Mouse (Mus musculus): ENCODE measurements around the gene Rpia. TPM values are rescaled to one million over a fixed set of nuclear protein-coding genes. Genes with fewer than 3 reads are reported as not detected.
A peak's percentile ranks its signal among the peaks of the same experiment; 100 is the strongest.

The Rpia gene
- polyA plus RNA-seq, 1 experiment = 78.5 TPM

DNA sequence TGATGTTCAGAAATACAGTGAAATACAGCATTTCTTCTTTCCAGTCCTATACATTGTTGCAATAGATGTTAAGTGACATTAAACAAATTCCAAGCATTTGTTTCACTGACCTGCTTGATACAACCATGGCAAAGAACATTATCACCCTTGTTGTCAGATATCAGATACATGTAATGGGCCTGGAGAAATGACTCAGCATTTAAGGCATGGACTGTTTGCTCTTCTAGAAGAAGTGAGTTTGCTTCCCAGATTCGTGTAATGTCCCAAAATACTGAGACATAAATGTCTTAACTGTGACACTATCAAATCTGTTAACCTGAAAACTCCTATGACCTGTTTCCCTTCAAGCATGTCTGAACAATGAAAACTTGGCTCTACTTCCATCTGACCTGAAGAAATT lies 52.6 kb downstream of the Rpia start:
- TF ChIP-seq POLR2A (IDR thresholded peaks at IDR 0.05; ENCODE audit: borderline replicate concordance, control insufficient read depth, low read depth, low read length) (no peak), CTCF (IDR thresholded peaks at IDR 0.05; ENCODE audit: control insufficient read depth, insufficient read depth, low read length) (no peak)
- Histone ChIP-seq H3K4me1 (ENCODE audit: control insufficient read depth, insufficient read depth, low read length) (peaks cover 3% of the 10 kb centered on the region), H3K27ac (ENCODE audit: control insufficient read depth, insufficient read depth, low read depth, low read length, poor library complexity) (no peak overlapping the region), H3K4me3 (replicated peaks; ENCODE audit: control insufficient read depth, low read depth, low read length) (no peak overlapping the region)
- WGBS = 27% methylated on average over 1 of the region's 1 CpGs

DNA sequence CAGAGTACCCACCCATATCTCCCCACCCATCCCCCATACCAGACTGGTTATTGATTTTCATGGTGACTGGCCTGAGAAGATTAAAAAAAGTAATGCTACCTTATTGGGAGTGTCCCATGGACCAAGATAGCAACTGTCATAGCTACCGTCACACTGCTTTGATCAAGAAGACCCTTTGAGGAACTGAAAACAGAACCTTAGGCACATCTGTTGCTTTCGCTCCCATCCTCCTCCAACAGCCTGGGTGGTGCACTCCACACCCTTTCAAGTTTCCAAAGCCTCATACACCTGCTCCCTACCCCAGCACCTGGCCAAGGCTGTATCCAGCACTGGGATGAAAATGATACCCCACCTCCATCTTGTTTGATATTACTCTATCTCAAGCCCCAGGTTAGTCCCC lies 56.5 kb downstream of the Rpia start:
- WGBS = 54% methylated on average over 2 of the region's 2 CpGs
- Histone ChIP-seq H3K27ac (ENCODE audit: control insufficient read depth, insufficient read depth, low read depth, low read length, poor library complexity) (peak overlapping the region; percentile 14; the same call in 1 of the 2 replicates), H3K4me3 (replicated peaks; ENCODE audit: control insufficient read depth, low read depth, low read length) (no peak overlapping the region), H3K4me1 (ENCODE audit: control insufficient read depth, insufficient read depth, low read length) (peaks cover 2% of the 10 kb centered on the region)
- TF ChIP-seq CTCF (IDR thresholded peaks at IDR 0.05; ENCODE audit: control insufficient read depth, insufficient read depth, low read length) (no peak), POLR2A (IDR thresholded peaks at IDR 0.05; ENCODE audit: borderline replicate concordance, control insufficient read depth, low read depth, low read length) (no peak)

DNA sequence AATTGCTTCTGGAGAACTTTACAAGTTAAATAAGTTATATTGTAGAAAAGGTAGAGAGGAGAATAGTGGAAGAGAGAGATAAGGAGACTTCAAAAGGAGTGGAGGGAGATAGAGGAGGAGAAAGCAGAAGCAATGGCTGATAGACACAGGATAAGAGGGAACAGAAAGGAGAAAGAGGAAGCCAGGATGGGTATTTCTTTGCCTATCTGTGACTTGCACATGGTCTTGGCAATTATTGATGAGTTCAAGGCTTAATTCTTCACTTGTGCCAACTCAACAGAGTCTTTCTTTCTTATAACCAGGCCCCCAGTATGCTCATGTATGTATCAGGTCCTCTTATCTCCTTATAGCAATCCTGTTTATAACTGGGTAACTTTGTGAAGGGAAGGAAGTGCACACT lies 61.2 kb downstream of the Rpia start:
- H3K4me3 ChIP-seq (replicated peaks; ENCODE audit: control insufficient read depth, low read depth, low read length) = no peak overlapping the region
- H3K4me1 ChIP-seq (ENCODE audit: control insufficient read depth, insufficient read depth, low read length) = peaks cover 2% of the 10 kb centered on the region; the same call in 1 of the 2 replicates
- TF ChIP-seq CTCF (IDR thresholded peaks at IDR 0.05; ENCODE audit: control insufficient read depth, insufficient read depth, low read length) (no peak), POLR2A (IDR thresholded peaks at IDR 0.05; ENCODE audit: borderline replicate concordance, control insufficient read depth, low read depth, low read length) (no peak)
- no peak overlapping the region for H3K27ac ChIP-seq (ENCODE audit: control insufficient read depth, insufficient read depth, low read depth, low read length, poor library complexity)

DNA sequence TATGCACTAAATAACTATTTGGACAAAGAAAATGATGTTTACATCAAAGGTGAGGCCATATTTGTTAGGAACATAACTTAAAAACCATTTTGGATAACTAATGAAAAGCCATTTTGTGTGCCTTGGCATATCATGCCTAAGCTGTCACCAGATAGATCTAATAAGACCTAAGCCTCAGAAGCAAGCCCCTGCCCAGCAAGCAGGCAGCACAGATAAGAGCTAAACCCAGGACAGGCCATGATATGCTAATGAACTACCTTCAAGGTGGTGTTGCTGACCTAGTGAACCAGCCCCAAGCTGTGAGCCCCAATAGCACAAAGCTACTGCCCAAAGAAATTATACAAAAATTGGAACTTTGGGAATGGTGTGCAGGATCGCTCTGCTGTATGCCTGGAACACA lies 62.9 kb downstream of the Rpia start:
- TF ChIP-seq POLR2A (IDR thresholded peaks at IDR 0.05; ENCODE audit: borderline replicate concordance, control insufficient read depth, low read depth, low read length) (no peak), CTCF (IDR thresholded peaks at IDR 0.05; ENCODE audit: control insufficient read depth, insufficient read depth, low read length) (no peak)
- no peak overlapping the region for H3K27ac ChIP-seq (ENCODE audit: control insufficient read depth, insufficient read depth, low read depth, low read length, poor library complexity)
- 86% methylated on average over 1 of the region's 1 CpGs for WGBS
- peaks cover 2% of the 10 kb centered on the region; the same call in 1 of the 2 replicates for H3K4me1 ChIP-seq (ENCODE audit: control insufficient read depth, insufficient read depth, low read length)
- no peak overlapping the region for H3K4me3 ChIP-seq (replicated peaks; ENCODE audit: control insufficient read depth, low read depth, low read length)

DNA sequence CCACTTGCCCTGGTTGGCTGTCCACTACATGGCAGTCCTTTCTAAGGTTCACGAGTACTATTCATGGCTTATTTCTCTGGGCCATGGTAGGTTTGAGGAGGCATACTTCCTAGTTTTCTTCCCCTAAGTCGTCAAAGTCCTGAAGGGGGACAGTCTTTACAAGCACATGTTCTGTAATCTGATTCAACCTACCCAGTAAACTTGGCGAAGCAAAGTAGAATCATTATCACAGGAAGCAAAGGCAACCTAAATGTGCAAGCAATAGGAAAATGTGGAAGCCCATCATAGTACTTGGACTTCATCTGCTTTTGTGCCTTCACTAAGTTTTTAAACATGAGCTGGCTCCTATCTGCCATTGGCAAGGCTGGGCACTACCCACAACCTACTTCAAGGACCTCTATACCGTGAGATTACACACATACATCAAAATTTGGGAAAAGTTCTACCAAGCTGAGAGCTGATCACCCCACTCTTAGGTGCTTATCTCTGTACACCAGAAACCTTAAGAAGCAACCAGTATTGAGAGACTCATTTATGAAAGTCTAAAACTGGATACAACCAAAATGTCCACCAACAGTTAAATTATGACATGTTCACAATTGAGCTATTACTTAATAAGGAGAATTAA lies 64.8 kb downstream of the Rpia start:
- peaks cover 2% of the 10 kb centered on the region; the same call in 1 of the 2 replicates for H3K4me1 ChIP-seq (ENCODE audit: control insufficient read depth, insufficient read depth, low read length)
- peak overlapping the region; percentile 21; the same call in 1 of the 2 replicates for H3K27ac ChIP-seq (ENCODE audit: control insufficient read depth, insufficient read depth, low read depth, low read length, poor library complexity)
- TF ChIP-seq CTCF (IDR thresholded peaks at IDR 0.05; ENCODE audit: control insufficient read depth, insufficient read depth, low read length) = no peak
- no peak overlapping the region for H3K4me3 ChIP-seq (replicated peaks; ENCODE audit: control insufficient read depth, low read depth, low read length)
- 47% methylated on average over 4 of the region's 4 CpGs for WGBS

DNA sequence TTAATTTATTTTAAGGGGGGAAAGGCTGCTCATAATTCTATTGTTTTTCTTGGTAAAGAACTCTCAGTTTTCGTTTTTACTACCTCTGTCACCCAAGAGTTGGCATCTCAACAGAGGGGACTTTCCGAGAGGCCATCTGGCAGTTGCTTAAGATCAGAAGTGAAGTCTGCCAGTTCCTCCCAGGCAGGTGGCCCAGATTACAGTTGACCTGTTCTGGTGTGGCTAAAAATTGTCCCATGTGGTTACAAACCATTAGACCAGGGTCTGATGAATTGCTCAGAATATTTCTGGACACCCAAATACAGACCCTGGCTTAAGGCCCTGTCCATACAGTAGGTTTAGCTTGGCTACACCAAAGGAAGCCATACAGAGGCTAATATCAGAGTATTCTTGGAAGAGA lies 66.4 kb downstream of the Rpia start:
- Histone ChIP-seq H3K4me1 (ENCODE audit: control insufficient read depth, insufficient read depth, low read length) (peaks cover 2% of the 10 kb centered on the region; the same call in 1 of the 2 replicates), H3K4me3 (replicated peaks; ENCODE audit: control insufficient read depth, low read depth, low read length) (peak overlapping the region; percentile 43), H3K27ac (ENCODE audit: control insufficient read depth, insufficient read depth, low read depth, low read length, poor library complexity) (peak overlapping the region; percentile 80; the same call in 1 of the 2 replicates)
- TF ChIP-seq POLR2A (IDR thresholded peaks at IDR 0.05; ENCODE audit: borderline replicate concordance, control insufficient read depth, low read depth, low read length) (no peak), CTCF (IDR thresholded peaks at IDR 0.05; ENCODE audit: control insufficient read depth, insufficient read depth, low read length) (no peak)
- 11% methylated on average over 2 of the region's 2 CpGs for WGBS

DNA sequence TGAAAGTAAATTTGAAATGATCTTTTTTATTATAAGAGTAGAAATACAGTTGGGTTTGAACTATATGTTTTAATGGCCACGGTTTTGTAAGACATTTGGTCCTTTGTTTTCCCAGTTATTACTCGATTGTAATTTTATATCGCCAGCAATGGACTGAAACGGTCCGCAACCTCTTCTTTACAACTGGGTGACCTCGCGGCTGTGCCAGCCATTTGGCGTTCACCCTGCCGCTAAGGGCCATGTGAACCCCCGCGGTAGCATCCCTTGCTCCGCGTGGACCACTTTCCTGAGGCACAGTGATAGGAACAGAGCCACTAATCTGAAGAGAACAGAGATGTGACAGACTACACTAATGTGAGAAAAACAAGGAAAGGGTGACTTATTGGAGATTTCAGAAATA lies 67.3 kb downstream of the Rpia start:
- Histone ChIP-seq H3K27ac (ENCODE audit: control insufficient read depth, insufficient read depth, low read depth, low read length, poor library complexity) (peak overlapping the region; percentile 90), H3K4me3 (replicated peaks; ENCODE audit: control insufficient read depth, low read depth, low read length) (peak overlapping the region; percentile 51), H3K4me1 (ENCODE audit: control insufficient read depth, insufficient read depth, low read length) (peaks cover 2% of the 10 kb centered on the region; the same call in 1 of the 2 replicates)
- TF ChIP-seq POLR2A (IDR thresholded peaks at IDR 0.05; ENCODE audit: borderline replicate concordance, control insufficient read depth, low read depth, low read length) (peak; percentile 29; the same call in 1 of the 2 replicates), CTCF (IDR thresholded peaks at IDR 0.05; ENCODE audit: control insufficient read depth, insufficient read depth, low read length) (no peak)
- WGBS = 88% methylated on average over 13 of the region's 13 CpGs

DNA sequence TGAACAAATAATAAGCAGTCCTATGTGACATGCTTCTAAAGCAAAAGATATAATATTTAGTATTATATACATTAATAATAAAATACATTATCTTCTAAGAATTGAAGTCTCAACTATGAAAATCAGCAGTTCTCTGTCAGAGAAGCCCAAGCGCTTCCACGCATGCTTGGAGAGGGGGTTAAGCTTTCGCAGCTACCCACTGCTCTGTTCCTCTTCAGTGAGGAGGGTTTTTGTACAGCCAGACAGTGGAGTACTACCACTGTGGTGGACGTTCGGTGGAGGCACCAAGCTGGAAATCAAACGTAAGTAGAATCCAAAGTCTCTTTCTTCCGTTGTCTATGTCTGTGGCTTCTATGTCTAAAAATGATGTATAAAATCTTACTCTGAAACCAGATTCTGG lies 69.7 kb downstream of the Rpia start:
- Histone ChIP-seq H3K27ac (ENCODE audit: control insufficient read depth, insufficient read depth, low read depth, low read length, poor library complexity) (no peak overlapping the region; the same call in 1 of the 2 replicates), H3K4me1 (ENCODE audit: control insufficient read depth, insufficient read depth, low read length) (peaks cover 2% of the 10 kb centered on the region; the same call in 1 of the 2 replicates), H3K4me3 (replicated peaks; ENCODE audit: control insufficient read depth, low read depth, low read length) (peak overlapping the region; percentile 21)
- WGBS = 85% methylated on average over 7 of the region's 7 CpGs
- TF ChIP-seq CTCF (IDR thresholded peaks at IDR 0.05; ENCODE audit: control insufficient read depth, insufficient read depth, low read length) = no peak
- no peak for TF ChIP-seq POLR2A (IDR thresholded peaks at IDR 0.05; ENCODE audit: borderline replicate concordance, control insufficient read depth, low read depth, low read length)
